Mouse (Mus musculus) embryo, embryonic 11.5 days (tissue): Measurements from ENCODE around the gene Rab5a.

ENCODE experiments used
- DNase-seq: peaks from one replicate; pipeline ENCODE4 v3.0.0-alpha.2; 2012; ENCODE audit warnings: low read depth, low spot score

Gene Rab5a

DNA sequence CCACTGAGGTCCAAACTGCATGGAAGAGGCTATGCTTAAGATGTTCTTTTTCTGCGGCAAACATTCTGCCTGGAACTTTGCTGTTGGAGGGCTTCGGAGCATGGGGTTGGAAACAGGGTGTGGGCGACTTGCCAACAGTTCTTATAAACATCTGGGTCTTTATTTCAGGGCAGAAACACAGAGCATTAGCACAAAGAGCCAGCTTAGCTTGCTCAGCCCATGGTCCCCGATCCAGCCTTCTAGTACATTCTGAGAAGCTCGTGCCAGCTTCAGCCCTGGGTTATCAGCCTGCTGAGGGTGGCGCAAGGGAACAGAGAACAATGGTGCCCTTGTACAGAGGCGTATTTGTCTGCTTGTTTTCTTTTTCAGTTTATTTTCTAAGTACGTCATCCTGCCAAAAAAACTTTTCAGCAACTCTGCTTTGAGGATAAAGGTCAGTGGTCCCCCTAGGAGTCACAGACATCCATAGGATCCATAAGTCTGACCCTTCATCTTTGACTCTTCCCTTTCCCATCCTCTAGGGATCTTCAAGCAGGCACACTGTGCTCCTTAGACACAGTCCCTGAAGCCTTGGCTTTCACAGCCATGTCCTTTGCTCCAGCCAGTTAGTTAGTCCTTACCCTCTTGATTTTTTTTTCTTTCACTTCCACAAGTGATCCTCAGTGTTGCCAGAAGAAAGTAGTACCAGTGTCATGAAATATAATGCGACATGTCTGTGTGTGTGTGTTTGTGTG is 64.7 kb downstream of the Rab5a start:
- no peak for DNase-seq

DNA sequence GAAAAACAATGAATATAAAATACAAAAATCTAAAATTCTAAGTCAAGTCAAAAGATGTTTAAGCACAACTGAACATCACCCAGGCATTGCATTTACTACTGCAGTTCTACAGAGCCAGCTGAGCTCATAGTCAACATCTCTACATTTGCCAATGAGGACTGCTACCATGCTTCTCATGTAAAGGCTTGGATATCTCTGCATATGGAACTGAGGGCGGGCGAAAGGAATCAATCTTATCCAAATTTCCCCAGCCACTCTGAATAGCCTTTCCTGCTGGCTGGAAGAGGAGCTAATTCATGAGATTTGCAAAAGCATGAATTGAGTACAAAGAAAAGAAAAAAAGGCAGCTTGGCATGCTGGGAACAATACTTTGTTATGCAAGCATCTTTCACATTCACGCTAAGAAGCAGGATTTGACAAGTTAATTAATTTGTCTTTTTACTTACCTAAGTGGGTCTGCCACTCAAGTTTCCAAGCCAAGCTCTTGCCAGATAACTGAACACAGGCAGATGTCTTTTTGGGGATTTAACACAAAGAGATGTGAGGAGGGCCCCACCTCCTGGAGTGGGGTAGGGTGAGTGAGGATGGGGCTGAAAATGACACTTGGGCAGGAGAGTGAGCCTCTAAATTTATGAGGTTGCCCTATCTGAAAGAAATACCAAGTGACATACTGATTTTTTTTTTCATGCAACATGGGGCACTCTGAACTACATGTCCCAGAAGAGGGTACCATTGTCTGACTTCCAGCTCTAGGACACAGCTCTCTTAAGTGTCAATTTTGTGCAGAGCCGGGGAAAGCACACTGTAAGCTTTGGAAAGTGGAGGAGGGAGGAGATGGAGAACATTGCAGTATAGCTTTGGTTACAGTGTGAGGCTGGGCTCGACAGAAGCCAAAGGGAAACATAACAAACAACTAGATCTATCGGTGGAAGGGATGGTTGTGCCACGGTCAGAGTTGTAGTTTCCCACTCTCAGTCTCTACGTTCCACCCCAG is 72.6 kb downstream of the Rab5a start:
- no peak for DNase-seq

DNA sequence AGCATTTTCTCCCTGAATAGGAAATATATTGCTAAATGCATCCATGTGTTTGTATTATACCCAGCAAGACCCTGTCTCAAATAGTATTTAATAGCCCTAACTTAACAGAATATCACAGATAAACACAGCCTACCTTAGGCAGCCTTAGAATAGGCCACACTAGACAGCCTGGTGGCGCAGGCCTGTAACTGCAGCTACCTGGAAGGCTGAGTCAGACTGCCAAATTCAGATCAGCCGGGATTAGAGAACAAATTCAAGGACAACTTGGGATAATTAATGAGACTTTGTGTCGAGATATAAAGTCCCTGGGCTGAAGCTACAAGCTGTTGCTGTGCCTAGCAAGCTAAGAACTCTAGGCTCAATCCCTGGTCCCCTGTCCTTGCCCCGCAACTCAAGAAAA is 75.1 kb downstream of the Rab5a start:
- no peak for DNase-seq

- no peak for DNase-seq
Observed at GRCm38 (mm10) chr17:53554813-53555212, 75.8 kb downstream of the Rab5a start.
